Mouse (Mus musculus): ENCODE data around the gene Wdr31.

GRCm38 (mm10) chr4:62480709-62481605, 10.3 kb upstream of the Wdr31 start:
- no peak for TF ChIP-seq POLR2A (IDR thresholded peaks at IDR 0.05; ENCODE audit: borderline replicate concordance, control insufficient read depth, low read depth, low read length)
- no peak for TF ChIP-seq CTCF (IDR thresholded peaks at IDR 0.05; ENCODE audit: control insufficient read depth, insufficient read depth, low read length)
